Mouse (Mus musculus): ENCODE results near the gene Stip1.
"Not testable (repeated sequence)": the region's sequence is repeated elsewhere in the genome, so short reads cannot be mapped to it uniquely, and the experiment has no call there.

The Stip1 gene

DNA sequence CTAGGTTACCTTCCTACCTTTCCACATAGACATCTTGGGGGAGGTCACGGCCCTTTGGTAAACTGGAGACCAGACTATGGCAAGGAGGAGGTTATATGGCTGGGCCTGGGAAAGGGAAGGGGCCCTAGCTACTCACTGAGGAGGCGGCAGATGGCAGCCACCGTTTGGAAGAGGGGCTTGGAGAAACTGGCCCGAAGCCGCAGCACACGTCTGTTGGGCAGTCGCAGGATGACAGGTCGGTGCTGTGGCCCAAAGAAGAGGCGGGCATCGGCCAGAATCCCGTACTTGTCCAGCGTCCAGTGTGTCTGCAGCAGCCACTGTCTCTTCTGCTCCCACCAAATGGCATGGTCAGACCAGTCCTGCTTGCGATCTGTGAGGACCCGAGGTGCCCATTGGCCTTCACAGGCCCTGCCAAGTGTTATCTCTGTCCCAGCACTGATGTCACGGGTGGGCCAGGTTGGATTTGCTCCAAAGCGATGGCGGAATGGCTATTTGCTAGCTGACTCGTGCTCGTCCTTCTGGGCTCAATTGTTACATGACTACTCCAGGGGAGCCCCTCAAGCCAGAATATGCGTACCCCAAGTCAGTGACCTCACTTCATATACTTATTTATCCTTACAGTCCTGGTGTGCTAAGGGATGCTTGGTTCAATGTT is 25.2 kb downstream of the Stip1 start:
- no peak for DNase-seq (ENCODE audit: low read depth, low spot score)

DNA sequence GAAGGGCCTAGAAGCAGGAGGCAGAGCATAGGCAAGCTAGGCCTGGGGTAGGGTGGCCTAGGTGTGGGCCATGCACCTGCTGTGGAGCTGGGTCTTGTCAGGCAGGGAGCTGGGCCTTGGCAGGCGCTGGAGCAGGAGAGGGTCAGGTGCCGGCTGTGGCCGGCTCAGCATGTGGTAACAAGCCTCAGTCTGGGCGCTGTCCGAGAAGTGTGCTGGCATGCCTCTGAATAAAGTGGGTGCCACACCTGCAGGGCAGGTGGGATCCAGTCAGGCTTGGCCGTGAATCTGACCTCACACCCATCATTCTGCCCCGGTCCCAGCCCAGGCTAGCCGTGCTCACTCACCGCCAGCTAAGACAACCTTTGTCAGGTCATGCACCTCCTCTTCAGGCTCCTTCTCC is 25.8 kb downstream of the Stip1 start:
- DNase-seq (ENCODE audit: low read depth, low spot score) = no peak

DNA sequence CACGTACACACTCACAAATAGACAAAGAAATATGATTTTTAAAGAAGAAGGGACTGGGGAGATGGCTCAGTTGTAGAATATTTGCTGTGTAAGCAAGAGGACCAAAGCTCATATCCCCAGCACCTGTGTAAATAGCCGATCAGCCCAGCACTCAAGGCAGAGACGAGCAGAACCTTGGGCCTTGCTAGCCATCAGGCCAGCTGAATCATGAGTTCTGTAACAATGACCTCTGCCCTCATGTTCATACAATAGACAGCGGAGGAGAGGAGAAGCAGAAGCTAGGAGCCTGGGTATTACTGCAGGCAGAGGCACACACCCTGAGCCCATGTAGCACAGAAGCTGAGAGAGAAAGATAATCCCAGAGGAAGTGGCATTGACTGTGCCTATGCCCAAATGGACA is 27.3 kb downstream of the Stip1 start:
- no peak for DNase-seq (ENCODE audit: low read depth, low spot score)

DNA sequence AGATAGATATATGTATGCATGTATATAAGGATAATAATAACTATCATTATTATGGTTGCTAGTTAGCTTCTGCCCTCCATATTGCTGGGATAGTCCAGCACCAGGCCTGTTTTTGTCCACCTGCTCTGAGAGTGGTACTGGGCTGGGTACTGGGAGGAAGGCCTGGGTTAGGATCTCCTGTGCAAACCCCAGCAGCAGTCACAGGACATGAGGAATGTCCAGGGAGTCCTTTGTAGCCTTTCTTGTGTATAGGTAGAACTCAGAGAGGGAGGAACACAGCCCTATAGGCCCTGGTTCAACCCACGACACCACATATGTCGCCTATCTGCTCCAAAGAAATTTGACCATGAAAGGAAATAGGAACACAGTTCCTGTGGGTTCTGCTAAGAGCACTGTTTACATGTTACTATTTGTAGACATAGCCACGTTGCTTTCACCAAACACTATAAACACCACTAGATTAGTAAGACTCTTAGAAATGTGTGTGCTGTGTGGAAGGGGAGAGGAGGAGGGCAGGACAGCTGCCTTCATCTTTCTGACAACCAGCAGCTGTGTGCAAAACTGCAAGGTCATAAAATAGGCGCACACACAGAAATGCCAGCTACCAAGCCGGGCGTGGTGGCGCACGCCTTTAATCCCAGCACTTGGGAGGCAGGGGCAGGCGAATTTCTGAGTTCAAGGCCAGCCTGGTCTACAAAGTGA is 32.7 kb downstream of the Stip1 start:
- no peak for DNase-seq (ENCODE audit: low read depth, low spot score)

DNA sequence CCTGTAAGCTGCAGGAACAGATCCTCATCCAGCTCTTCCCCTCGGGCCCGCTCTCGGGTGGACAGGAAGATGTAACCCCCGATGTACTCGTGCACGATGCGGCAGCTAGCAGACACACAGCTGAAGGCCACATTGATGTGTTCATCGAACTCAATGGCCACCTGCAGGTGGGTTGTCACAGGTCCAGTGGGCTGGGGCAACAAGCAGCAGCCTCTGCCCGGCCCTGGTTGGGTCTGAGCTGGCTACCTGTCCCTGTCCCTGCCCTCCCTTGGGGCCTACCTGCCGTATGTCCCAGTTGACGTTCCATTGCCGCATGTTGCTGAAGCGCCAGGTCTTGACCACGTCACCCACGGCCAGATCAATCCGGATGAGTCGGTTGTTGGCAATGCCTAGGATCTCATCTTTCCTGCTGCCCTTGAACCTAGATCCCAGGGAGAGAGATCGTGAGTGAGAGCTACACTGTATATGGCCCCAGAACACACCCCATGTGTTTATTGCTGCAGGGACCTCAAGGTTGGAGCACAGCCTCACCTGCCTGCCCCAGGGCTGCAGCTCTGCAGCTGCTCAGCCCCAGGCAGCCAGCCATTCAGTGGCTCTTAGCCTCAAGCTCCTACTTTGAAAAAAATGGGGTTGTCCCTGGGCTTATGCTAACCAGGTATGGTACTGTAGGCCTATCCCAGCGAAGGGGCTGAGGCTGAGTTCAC is 40.3 kb downstream of the Stip1 start:
- no peak for DNase-seq (ENCODE audit: low read depth, low spot score)

DNA sequence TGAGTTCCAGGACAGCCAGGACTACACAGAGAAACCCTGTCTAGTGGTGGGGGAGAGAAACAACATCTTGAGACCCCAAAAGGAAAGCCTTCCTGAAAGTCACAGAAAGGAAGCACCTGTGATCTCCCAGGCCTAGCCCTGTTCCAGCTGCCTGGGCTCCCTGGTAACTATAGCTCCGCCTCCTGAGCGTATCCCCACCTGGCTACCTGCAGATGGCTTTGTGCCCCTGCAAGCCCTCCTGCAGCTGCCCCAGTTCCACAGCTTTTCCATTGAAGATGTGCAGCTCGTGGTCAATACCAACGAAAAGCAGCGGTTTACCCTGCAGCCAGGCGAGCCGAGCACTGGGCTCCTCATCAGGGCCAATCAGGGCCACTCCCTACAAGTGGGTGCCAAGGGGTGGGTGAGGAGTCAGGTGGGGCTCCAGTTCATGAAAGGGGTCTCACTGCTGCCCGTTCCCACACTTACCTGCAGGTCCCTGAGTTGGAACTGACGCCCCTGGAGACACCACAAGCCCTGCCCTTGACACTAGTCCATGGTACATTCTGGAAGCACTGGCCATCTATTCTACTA is 42.0 kb downstream of the Stip1 start:
- no peak for DNase-seq (ENCODE audit: low read depth, low spot score)

DNA sequence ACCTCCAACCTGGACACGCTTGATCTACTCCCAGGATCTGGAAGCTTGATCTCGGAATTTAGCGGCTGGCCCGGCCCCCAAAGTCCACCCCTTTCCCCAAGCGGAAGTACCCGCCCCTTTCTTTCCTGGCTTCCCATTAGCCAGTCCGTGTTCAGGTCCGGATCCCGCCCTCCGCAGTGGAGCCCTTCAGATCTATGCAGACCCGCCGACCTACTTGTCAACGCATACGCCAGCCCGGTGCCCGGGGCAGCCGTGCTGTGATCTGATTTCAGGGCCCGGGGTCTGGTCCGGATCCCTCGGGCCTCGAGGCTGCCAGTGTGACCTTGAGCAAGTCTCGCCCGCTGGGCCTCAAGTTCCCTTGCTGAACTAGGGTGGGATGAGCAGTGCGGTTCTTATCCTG is 43.8 kb downstream of the Stip1 start, which contains the start of the genes Nudt22 and Trpt1:
TSS of gene Nudt22 (minus strand) at position 112 of the 400 bp plus-strand sequence.
TSS of gene Trpt1 (plus strand) at position 126 of the 400 bp plus-strand sequence.
- DNase-seq (ENCODE audit: low read depth, low spot score) = peak; percentile 81

DNA sequence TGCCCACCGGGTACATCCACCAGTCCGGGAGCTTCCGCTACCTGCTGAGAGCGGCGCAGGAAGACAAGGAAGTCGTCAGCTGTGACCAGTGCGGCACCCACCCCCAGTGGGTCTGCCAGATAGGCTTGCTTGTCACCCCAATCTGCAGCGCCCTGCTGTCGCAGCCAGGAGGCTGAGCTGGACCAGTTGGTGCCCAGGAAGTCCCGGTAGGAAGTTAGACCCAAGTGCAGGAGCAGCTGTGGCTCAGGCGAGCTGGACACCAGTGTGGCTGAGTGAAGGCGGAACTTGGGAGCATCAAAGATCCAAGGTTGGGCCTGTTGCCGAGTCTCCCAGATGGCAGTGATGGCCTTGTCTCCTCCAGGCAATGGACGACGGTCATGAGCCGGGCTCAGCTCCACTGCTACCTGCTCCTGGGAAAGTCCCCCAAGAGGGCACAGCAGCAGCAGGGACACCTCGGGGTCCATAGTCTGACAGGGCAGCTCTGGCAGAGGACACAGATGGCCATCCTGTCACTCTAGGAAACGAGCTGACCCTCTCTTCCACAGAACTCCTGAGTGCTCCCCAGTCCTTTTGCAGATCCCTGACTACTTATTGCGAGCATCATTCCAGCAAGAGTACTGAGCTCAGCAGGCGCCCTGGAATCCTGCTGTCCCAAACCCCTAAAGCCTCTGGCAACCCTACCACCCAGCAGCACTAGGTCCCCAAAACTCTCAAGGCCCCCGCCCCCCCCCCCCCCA is 44.3 kb downstream of the Stip1 start:
- DNase-seq (ENCODE audit: low read depth, low spot score) = peak; percentile 38

DNA sequence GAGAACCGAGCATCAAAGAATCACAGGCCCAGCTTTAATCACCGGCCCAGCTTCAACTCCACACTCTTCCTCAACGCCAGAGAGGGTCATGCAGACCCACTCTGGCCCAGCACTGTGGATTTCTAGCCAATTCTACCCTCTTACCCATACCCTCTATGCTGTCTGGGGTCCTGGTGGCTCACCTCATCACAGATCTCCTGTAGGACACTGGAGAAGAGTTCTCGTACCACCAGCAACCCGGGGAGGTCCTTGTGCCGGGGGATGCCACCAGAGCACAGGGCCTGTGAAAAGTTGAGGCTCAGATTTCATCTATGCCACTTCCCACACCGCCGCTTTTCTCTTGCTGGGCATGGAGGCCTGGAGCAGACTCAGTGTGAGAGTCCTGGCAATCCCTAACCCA is 45.3 kb downstream of the Stip1 start:
- DNase-seq (ENCODE audit: low read depth, low spot score) = no peak

DNA sequence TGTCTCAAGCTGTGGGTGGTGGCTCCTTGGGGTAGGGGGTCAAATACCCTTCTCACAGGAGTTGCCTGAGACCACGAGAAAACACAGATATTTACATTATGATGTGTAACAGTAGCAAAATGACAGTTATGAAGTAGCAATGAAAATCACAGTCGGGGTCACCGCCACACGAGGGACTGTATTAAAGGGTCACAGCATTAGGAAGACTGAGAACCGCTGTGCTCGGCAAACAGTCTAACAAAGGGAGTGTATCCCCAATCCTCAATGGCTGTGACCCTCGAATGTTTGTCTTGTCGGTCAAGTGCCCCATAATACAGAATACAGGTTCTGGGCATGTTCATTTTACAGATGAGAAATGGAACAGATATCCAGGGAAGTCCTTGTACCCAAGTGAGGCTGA is 45.8 kb downstream of the Stip1 start:
- DNase-seq (ENCODE audit: low read depth, low spot score) = no peak

DNA sequence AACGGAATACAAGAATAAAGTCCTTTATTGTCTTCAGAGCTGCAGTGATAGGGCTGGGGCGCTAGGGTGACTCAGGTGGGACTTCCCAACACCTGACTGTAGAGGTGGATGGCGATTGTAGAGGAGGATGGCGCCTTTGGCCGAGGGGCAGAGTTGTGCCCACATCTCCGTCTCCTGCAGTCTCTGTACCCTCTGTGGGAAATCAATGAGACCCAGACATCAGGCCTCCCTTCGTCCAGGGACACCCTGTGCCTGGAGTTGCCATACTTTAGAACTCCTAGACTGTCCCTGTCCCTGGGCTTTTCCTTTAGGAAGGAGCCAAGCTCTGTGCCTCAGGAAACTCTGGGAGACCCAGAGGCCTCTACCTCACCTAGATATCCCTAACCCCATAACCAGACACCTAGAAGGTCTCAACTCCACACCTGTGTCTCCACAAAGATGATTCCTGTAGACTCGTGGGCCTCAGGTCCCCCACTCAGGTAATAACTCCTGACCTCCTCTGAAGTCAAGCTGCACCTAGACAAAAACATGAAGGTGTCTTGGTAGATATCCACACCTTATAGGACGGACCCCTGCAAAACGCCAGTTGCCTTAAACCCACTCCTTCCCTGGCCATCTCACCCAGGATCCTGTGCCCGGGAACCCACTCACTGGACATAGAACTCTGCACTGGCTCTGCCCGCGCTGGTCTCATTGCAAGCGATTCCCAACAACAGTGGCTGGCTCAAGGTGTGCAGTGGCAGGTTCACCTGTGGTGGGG is 46.6 kb downstream of the Stip1 start:
- no peak for DNase-seq (ENCODE audit: low read depth, low spot score)

DNA sequence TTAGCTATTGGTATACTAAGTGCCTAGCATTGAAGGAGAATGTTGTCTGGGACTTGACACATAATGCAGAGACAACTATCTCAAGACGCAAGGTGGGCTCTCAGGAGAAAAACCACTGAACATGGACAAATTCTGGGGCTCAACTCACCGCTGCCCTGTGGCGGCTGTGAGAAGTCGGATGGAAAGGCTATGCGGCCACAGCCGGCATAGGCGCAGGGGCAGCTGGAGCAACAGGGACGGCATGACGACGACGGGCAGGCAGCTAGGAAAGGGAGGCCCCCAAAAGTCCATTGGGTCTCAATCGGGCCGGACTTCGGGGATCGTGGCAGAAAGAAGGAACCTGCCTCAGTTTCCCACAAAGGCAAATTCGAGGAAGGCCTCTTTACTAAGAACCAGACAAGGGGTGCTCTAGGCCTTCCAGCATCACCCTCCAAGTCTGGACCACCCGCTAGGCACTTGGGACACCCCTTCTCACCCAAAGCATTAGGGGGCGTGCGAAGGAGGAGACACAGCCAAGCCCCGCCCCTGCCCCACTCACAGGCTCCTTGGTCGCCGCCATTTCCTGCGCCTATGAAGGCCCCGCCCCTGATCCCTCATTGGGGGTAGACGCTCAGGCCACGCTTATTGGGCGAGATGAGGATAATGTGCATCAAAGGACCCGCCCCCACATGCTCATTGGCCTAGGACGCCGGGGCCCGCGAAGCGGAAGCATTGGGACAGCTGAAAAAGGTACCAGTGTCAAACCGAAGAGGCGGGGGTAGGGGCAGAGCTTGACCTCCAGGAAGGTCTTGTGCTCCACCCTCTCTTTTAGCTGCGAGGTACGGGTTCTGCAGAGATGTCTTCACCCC is 47.5 kb downstream of the Stip1 start, which contains the start of gene Dnajc4:
TSS of gene Dnajc4 (minus strand) at position 562 of the 848 bp plus-strand sequence.
- peak; percentile 98 for DNase-seq (ENCODE audit: low read depth, low spot score)

DNA sequence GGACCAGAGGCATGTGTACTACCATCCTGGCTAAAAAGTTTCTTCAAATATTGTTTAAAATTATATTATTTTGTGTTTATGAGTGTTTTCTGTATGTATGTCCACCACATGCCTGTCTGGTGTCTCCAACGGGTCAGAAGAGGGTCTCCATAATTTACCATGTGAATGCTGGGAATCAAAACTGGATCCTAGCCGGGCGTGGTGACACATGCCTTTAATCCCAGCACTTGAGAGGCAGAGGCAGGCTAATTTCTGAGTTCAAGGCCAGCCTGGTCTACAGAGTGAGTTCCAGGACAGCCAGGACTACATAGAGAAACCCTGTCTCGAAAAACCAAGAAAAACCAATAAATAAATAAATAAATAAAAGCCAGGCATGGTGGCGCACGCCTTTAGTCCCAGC is 48.6 kb downstream of the Stip1 start:
- DNase-seq (ENCODE audit: low read depth, low spot score) = not testable (repeated sequence)

DNA sequence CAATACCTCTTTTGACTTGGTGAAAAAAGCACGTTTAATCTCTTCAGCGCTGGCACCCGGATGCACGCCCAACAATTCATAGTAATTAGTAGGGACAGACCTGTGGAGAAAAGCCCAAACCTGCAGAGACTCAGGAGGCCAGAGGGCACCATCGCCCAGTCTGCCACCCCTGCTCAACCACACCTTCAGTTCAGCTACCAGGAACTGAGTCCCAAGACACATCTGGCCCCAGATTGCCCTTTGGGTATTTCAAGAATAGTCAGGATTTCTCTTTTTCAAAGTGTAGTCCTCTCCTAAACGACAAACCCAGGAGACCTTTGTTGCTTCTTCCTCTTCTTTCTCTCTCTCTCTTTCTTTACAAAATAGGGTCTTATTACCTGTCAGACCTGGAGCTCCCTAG is 49.1 kb downstream of the Stip1 start:
- no peak for DNase-seq (ENCODE audit: low read depth, low spot score)

DNA sequence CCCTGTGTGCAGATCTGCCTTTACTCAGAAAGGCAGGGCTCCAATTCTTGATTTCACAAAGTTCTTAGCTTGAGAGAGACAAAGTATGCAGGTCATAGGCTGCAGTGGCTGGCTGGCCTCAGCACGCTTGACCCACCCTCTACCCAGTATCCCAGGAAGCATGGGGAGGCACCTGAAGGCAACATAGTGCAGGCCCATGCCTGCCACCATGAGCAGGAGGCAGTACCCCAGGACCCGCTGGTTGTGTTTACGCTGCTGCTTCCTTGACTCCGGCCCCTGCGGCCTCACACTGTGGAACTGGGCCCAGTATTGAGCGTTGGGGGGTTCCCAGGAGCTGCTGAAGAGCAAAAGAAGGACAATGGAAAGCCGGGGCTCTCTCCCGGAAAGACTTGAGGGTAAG is 50.5 kb downstream of the Stip1 start:
- no peak for DNase-seq (ENCODE audit: low read depth, low spot score)

DNA sequence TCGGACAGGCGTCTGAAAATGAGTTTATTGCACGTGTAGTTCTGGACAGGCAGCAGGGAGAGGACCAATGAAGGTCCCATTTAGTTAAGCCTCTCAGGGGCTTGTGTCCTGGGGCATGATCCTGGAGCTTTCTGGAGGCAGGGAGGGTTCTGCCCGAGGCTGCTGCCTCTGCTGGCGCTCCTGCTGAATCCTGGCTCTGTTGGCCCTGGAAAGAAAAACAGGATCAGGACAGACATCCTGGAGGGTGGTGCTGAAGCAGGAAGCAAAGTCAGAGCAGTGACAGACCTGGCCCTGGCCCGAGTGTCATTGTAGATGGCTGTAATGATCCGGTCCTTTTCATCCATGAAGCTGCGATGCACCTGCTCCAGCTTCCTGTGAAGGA is 51.9 kb downstream of the Stip1 start:
- no peak for DNase-seq (ENCODE audit: low read depth, low spot score)

DNA sequence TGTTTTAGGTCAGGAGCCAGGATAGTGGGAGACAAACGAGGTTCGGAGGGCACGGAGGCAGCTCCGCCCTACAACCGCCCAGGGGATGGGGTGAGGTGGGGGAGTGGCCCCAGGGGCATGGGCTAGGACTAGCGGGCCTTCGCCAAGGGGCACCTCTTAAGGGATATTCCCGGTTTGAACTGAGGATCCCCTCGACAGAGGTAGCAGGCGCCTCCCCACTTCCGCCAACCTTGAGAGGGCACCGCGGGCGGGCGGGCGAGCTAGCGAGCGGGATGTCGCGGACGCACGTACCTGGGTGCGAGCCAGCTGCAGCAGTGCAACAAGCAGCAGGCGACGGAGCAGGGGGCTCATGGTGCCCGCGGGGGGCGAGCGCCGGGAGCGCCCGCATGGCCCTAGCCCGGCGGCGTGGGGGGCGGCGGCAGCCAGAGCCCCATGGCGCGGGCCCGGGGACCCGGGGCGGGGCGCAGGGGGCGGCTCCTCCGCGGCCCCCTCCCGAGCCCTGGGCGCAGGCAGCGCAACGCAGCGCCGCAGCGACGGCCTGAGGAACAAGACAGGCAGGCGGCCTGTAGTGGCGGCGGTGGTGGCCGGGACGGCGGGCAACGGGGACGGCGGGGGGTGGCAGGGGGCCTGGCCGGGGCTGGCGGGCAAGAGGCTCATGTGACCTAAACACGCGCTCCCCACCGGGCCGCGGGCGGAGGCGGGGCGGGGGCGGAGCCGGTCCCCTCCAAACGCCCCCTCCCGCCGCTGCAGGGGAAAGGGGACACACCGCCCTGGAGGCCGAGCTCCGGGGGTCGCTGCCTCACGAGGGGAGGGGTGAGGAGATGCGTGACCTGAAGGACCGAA is 52.5 kb downstream of the Stip1 start, which contains the start of gene Vegfb:
TSS of gene Vegfb (minus strand) at position 591 of the 843 bp plus-strand sequence.
- peak; percentile 67 for DNase-seq (ENCODE audit: low read depth, low spot score)

DNA sequence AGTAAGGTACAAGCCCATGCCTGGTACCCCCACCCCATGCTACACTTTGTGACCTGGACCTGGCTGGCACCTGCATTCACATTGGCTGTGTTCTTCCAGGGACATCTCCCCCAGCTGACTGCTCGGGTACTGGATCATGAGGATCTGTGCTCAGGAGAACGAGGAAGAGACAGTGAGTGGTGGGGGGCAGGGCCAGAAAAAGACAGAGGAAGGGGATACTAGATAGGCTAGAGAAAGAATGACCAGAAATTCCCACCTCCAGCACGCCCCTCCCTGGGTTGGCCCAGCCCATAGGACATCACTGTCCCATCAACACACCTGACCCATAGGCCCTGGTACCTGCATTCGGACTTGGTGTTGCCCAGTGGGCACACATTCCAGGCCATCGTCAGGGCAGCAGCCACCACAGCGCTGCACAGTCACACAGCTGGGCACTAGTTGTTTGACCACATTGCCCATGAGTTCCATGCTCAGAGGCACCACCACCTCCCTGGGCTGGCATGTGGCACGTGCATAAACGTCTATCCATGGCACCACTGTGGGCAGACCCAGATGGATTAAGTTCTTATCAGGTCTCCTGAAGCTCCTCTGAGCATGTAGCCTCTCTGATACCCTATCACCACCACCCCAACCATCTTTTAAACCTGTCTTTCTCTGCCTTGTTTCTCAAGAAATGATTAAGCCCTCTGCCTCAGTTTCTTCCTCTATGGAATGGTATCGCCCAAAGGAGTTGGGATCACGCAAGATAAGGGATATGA is 53.6 kb downstream of the Stip1 start:
- DNase-seq (ENCODE audit: low read depth, low spot score) = no peak
